Mouse (Mus musculus) induced T-regulatory cell, adult 2 months (primary cell): ENCODE results near the gene Myf5.

ENCODE experiments used
- DNase-seq: peaks from one replicate; pipeline ENCODE4 v3.0.0-alpha.2; 2012; ENCODE audit warnings: low read depth

Gene Myf5

GRCm38 (mm10) chr10:107485870-107486269, at the start of gene Myf5:
TSS of gene Myf5 (minus strand) at chr10:107486134.
- no peak for DNase-seq

- no peak for DNase-seq
Measured at GRCm38 (mm10) chr10:107528758-107529157, 42.8 kb upstream of the Myf5 start.

- no peak for DNase-seq
Measured at GRCm38 (mm10) chr10:107519216-107519615, 33.3 kb upstream of the Myf5 start.

GRCm38 (mm10) chr10:107516641-107517040, 30.7 kb upstream of the Myf5 start:
- DNase-seq, result no peak

- no peak for DNase-seq
Measured at GRCm38 (mm10) chr10:107514735-107515134, 28.8 kb upstream of the Myf5 start.

- no peak for DNase-seq
Measured at GRCm38 (mm10) chr10:107506397-107506796, 20.5 kb upstream of the Myf5 start.

- DNase-seq, result no peak
Measured at GRCm38 (mm10) chr10:107503430-107503829, 17.5 kb upstream of the Myf5 start.

- no peak for DNase-seq
Measured at GRCm38 (mm10) chr10:107502193-107502592, 16.3 kb upstream of the Myf5 start.

GRCm38 (mm10) chr10:107499656-107500055, 13.7 kb upstream of the Myf5 start:
- DNase-seq, result no peak

GRCm38 (mm10) chr10:107496402-107496801, 10.5 kb upstream of the Myf5 start:
- DNase-seq, result no peak

- DNase-seq, result no peak
Measured at GRCm38 (mm10) chr10:107494568-107494967, 8.6 kb upstream of the Myf5 start, which contains the start of gene Myf6. TSS of gene Myf6 (minus strand) at chr10:107494737.

- no peak for DNase-seq
Measured at GRCm38 (mm10) chr10:107493580-107494474, 7.9 kb upstream of the Myf5 start.

GRCm38 (mm10) chr10:107492867-107493579, 7.1 kb upstream of the Myf5 start:
- DNase-seq, result no peak

GRCm38 (mm10) chr10:107488654-107489315, 2.9 kb upstream of the Myf5 start:
- DNase-seq, result no peak

- DNase-seq, result no peak
Measured at GRCm38 (mm10) chr10:107486770-107487169, 836 bp upstream of the Myf5 start.

GRCm38 (mm10) chr10:107484050-107484449, 1.9 kb downstream of the Myf5 start:
- DNase-seq, result no peak

GRCm38 (mm10) chr10:107473497-107473896, 12.4 kb downstream of the Myf5 start:
- DNase-seq, result no peak

GRCm38 (mm10) chr10:107471712-107472111, 14.2 kb downstream of the Myf5 start:
- DNase-seq, result no peak

- no peak for DNase-seq
Measured at GRCm38 (mm10) chr10:107467819-107468218, 18.1 kb downstream of the Myf5 start.

GRCm38 (mm10) chr10:107449496-107450330, 36.2 kb downstream of the Myf5 start:
- no peak for DNase-seq

- DNase-seq, result peak; percentile 14
Measured at GRCm38 (mm10) chr10:107442781-107443180, 43.2 kb downstream of the Myf5 start.

GRCm38 (mm10) chr10:107436967-107437366, 49.0 kb downstream of the Myf5 start:
- no peak for DNase-seq
